Mouse (Mus musculus) hindbrain, embryonic 13.5 days (tissue): ENCODE results near the gene Gm17521. TPM values are rescaled to one million over a fixed set of nuclear protein-coding genes. Genes with fewer than 3 reads are reported as not detected.
"Not testable (repeated sequence)": the region's sequence is repeated elsewhere in the genome, so short reads cannot be mapped to it uniquely, and the experiment has no call there.

ENCODE experiments used
- ATAC-seq: fragments of 200-750 bp; cut with Nextera tagmentation; 2 replicates; pipeline ENCODE4 v1.8.0; 2017; ENCODE audit warnings: moderate TSS enrichment; ENCODE audit not compliant: low FRiP score
- H3K27ac ChIP-seq: fragments of 300-500 bp; sonication (generic); 2 replicates; pipeline ENCODE4 v1.5.1; 2015; ENCODE audit warnings: inconsistent platforms, mild to moderate bottlenecking, moderate library complexity
- H3K27me3 ChIP-seq: fragments of 300-500 bp; sonication (generic); 2 replicates; pipeline ENCODE4 v1.6.1; 2015; ENCODE audit warnings: mild to moderate bottlenecking, inconsistent platforms
- H3K36me3 ChIP-seq: fragments of 300-500 bp; sonication (generic); 2 replicates; pipeline ENCODE4 v1.6.1; 2015; ENCODE audit warnings: mild to moderate bottlenecking, inconsistent platforms
- H3K4me1 ChIP-seq: fragments of 300-500 bp; sonication (generic); replicated peaks from 2 replicates; pipeline ENCODE4 v1.6.1; 2015; ENCODE audit warnings: inconsistent platforms
- H3K4me2 ChIP-seq: fragments of 300-500 bp; sonication (generic); 2 replicates; pipeline ENCODE4 v1.6.1; 2015; ENCODE audit warnings: inconsistent platforms, mild to moderate bottlenecking, moderate library complexity
- H3K4me3 ChIP-seq: fragments of 300-500 bp; sonication (generic); 2 replicates; pipeline ENCODE4 v1.5.1; 2015; ENCODE audit warnings: mild to moderate bottlenecking, inconsistent platforms
- H3K9ac ChIP-seq: fragments of 300-500 bp; sonication (generic); 2 replicates; pipeline ENCODE4 v1.6.1; 2015; ENCODE audit warnings: mild to moderate bottlenecking, inconsistent platforms
- H3K9me3 ChIP-seq: fragments of 300-500 bp; sonication (generic); 2 replicates; pipeline ENCODE4 v1.6.1; 2016; ENCODE audit warnings: inconsistent platforms
- WGBS: fragments of 180-500 bp; shearing (Covaris S2); methylation state at CpG from one replicate; pipeline ENCODE4 v1.1.7; 2015; 5-methylcytosine and 5-hydroxymethylcytosine counted together
- polyA plus RNA-seq: library from polyadenylated mRNA; unstranded; fragments of >200 nt; fragmentation: Nextera tagmentation; extraction: Ambion mirVana; gene quantifications from 2 replicates; pipeline ENCODE4 v1.2.1, GENCODE M21; 2015

Gm17521 gene
- polyA plus RNA-seq = not detected in 2 replicates

- not testable (repeated sequence) for H3K27me3 ChIP-seq, H3K36me3 ChIP-seq, H3K9me3 ChIP-seq, H3K4me3 ChIP-seq, ATAC-seq, H3K4me1 ChIP-seq, H3K27ac ChIP-seq, H3K9ac ChIP-seq, H3K4me2 ChIP-seq
- 76% methylated on average over 1 of the region's 1 CpGs for WGBS
Measured at GRCm38 (mm10) chrX:123029569-123029968, at the start of gene Gm17521. Gene Gm17521, minus strand, starts transcription at chrX:123029669.

GRCm38 (mm10) chrX:123043956-123044355 lies 14.5 kb upstream of the Gm17521 start:
- no peaks in the 10 kb centered on the region for H3K9me3 ChIP-seq
- H3K27me3 ChIP-seq = no peaks in the 10 kb centered on the region
- H3K36me3 ChIP-seq = no peaks in the 10 kb centered on the region
- no peaks in the 10 kb centered on the region for H3K4me1 ChIP-seq
- no peak for ATAC-seq
- no peak overlapping the region for H3K4me3 ChIP-seq
- no peak overlapping the region for H3K27ac ChIP-seq
- H3K9ac ChIP-seq = no peak overlapping the region
- no peak overlapping the region for H3K4me2 ChIP-seq

GRCm38 (mm10) chrX:123043516-123043915 lies 14.0 kb upstream of the Gm17521 start:
- Histone ChIP-seq H3K9me3 (no peaks in the 10 kb centered on the region), H3K4me3 (no peak overlapping the region), H3K36me3 (no peaks in the 10 kb centered on the region), H3K27me3 (no peaks in the 10 kb centered on the region), H3K27ac (no peak overlapping the region), H3K4me1 (no peaks in the 10 kb centered on the region), H3K9ac (no peak overlapping the region), H3K4me2 (no peak overlapping the region)
- WGBS = 70% methylated on average over 4 of the region's 4 CpGs
- ATAC-seq = no peak

Other genes starting within 250 kb of the Gm17521 start
- 46.1 and 46.7 TPM in 2 replicates for gene Cldn34c1, start 73.8 kb upstream of the Gm17521 start, polyA plus RNA-seq
- gene Srsx, start 192.8 kb upstream of the Gm17521 start, polyA plus RNA-seq = not detected in 2 replicates
- not detected in 2 replicates for gene Gm17577, start 217.2 kb upstream of the Gm17521 start, polyA plus RNA-seq